Mouse (Mus musculus): ENCODE results near the gene Zfp626. TPM values are rescaled to one million over a fixed set of nuclear protein-coding genes. Genes with fewer than 3 reads are reported as not detected.

Gene Zfp626
- polyA plus RNA-seq, 1 experiment from 2014 or later = 2.4 TPM

Other genes starting within 250 kb of the Zfp626 start
- 97.9 and 106 TPM in 2 replicates for gene Akt2, start 215.6 kb upstream of the Zfp626 start, polyA plus RNA-seq (2015; fragmentation: Nextera tagmentation; extraction: Ambion mirVana)
- gene Ttc9b, start 153.3 kb upstream of the Zfp626 start, polyA plus RNA-seq (2015; fragmentation: Nextera tagmentation; extraction: Ambion mirVana) = 0.28 and 0.86 TPM in 2 replicates
- gene Map3k10, start 132.6 kb upstream of the Zfp626 start, polyA plus RNA-seq (2015; fragmentation: Nextera tagmentation; extraction: Ambion mirVana) = 6.5 and 7.6 TPM in 2 replicates
- gene Zfp607b, start 117.9 kb upstream of the Zfp626 start, polyA plus RNA-seq (2015; fragmentation: Nextera tagmentation; extraction: Ambion mirVana) = 3.4 and 4.6 TPM in 2 replicates
- 37.2 and 40.8 TPM in 2 replicates for gene Zfp60, start 75.8 kb upstream of the Zfp626 start, polyA plus RNA-seq (2015; fragmentation: Nextera tagmentation; extraction: Ambion mirVana)
- gene Zfp59, start 31.4 kb downstream of the Zfp626 start, polyA plus RNA-seq (2015; fragmentation: Nextera tagmentation; extraction: Ambion mirVana) = 8.3 and 8.8 TPM in 2 replicates
- 3.9 TPM in 2 replicates for gene Zfp607a, start 50.3 kb downstream of the Zfp626 start, polyA plus RNA-seq (2015; fragmentation: Nextera tagmentation; extraction: Ambion mirVana)
- gene Zfp974, start 122.3 kb downstream of the Zfp626 start, polyA plus RNA-seq (2015; fragmentation: Nextera tagmentation; extraction: Ambion mirVana) = 10.4 and 12.4 TPM in 2 replicates
- gene Zfp780b, start 172.0 kb downstream of the Zfp626 start, polyA plus RNA-seq (2015; fragmentation: Nextera tagmentation; extraction: Ambion mirVana) = 21.5 and 23.0 TPM in 2 replicates
- gene Zfp850, start 206.9 kb downstream of the Zfp626 start, polyA plus RNA-seq (2015; fragmentation: Nextera tagmentation; extraction: Ambion mirVana) = 5.1 and 5.5 TPM in 2 replicates
- 299 and 310 TPM in 2 replicates for gene Psmc4, start 242.9 kb downstream of the Zfp626 start, polyA plus RNA-seq (2015; fragmentation: Nextera tagmentation; extraction: Ambion mirVana)

All from kidney, embryonic 15.5 days (tissue).